Mouse (Mus musculus) layer of hippocampus, postnatal 36 days (tissue): ENCODE results near the gene Meis1. TPM values are rescaled to one million over a fixed set of nuclear protein-coding genes. Genes with fewer than 3 reads are reported as not detected.

Experiments used
- DNase-seq, 2 experiments: peaks; one replicate each; pipeline ENCODE4 v3.0.0; 2022
- total RNA-seq, 2 experiments: library from RNA; stranded (reverse); gene quantifications; 2 replicates each; pipeline ENCODE4 v1.2.3; 2021

Meis1 gene
- 1 to 10 TPM; 1.8 to 2.3 TPM for total RNA-seq

GRCm38 (mm10) chr11:19018489-19019203 is at the start of gene Meis1:
Gene Meis1 (minus strand): TSS chr11:19018985.
- peak; percentile 64 to 70 for DNase-seq

DNA sequence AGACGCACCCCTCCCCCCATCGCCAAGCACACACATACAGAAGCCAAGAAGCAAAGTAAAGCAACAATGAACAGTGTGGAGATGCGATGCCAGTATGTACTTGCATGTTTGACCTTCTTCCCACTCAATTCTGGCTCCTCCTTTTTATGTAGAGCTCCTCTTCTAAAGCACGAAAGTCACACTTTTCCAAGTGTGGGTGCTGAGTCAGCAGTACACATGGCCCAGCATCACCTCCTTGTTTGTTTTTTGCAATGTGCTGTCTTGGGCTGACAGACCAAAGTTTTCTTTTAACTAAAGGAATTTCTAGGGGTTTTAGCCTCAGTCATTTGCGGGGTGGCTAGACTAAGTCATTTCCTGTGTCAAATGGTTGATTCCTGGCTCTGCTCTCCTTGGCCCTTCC is 48.5 kb upstream of the Meis1 start:
- no peak for DNase-seq

DNA sequence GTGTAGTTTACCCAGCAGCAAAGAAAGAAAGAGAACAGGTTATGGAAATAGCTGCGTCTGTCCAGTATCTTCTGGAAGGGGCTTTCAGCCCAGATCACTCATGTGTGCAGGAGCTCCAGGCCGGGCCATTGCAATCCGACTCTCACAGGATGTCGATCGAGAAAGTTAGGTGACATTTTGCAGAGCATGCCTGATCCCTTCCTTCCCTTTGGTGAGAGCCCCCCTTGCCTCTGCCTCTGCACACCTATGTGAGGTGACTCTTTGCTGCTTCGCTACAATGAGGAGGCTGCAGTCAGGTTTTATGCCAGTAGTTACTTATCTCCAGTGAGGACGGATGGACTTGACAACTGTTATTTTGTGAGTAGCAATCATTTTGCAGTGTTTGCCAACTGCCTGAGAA is 30.5 kb upstream of the Meis1 start:
- DNase-seq, result no peak

DNA sequence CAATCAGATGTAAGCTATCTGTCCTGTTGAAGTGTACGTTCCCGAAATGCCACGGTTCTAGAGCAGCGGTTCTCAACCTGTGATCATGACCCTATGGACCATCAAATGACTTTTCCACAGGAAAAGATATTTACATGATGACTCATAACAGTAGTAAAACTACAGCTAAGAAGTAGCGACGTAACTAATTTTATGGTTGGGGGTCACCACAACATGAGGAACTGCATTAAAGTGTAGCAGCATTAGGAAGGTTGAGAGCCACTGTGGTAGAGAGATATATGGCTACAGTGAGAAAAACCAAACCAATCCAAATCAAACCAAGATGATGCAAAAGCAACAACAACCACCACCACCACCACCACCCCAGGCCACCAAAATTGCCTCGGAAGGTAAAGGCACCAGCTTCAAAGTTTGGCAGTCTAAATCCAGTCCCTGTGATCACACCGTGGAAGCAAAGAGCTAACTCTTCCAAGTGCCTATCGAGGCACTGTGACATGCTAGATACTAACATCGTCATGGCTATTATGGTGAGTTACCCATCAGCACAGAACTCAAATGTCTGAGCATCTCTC is 17.9 kb upstream of the Meis1 start:
- no peak for DNase-seq

DNA sequence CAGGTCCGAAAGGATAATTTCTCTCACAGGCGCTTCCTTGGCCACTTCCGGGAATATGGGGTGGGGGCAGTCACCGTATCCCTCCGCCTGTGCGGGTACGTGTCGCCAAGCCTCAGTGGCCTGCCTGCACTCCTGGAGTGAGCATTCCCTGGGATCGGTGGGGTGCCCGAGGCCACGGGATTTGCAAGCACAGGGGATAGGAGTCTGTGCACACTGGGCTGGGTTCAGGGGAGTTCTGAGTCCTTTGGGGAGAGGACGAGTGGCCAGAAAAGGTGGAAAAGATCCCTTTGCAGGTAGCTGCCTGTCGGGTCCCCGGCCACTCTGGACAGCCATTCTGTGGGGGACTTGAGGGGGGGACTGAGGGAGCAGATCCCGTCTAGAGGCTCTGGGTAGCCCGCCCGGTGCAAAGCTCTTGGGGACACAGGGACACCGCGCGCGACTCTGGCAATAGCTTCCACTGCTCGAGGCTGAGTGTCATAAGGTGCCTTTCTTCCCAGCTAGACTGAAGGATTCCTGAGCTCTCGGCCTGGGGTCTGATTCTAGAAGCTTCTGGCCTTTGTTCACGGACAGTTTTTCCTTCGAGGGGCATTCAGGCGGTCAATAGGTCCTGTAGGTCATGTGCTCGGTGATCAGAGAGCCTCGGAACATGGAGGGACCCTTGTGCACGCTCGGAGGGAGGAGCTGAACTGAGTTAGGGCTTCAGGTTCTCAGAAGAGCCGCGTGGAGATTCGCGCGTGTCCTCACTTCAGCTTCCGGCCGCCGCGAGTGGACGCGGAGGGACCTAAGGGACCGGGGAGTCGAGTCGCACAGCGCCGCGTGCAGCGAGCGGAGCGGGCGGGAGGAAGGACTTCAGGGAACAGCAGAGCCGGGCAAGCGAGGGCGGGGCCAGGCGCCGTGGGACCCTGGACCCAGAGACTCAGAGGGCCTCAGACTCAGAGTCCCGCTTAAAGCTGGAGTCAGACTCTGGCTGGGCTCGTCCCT is 8.1 kb upstream of the Meis1 start:
- DNase-seq, result no peak

DNA sequence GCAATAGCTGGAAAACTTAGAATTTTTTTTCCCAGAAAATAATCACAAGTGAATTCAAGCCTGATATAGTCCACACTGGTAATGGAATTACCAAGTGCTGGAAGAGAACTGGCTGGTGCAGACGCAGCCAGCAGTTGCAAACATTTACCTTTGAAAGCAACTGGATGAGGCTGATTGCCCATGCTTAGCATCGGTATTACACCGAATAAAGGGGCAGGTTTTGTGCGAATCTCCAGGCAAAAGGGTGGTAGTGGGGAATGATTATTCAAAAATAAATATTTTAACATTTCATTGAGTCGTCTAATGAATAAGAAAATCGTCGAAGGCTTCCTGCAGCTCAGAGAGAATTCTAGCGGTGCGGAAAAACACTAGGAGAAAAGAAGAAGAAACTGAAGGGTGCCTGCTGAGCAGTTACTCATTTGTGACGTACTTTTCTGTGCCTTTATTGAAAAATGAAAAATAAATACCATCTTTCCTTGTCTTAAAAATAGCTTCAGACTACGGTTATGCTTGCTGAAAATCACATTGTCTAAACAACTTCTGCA is 7.3 kb upstream of the Meis1 start:
- no peak for DNase-seq

GRCm38 (mm10) chr11:19024496-19025265 is 5.9 kb upstream of the Meis1 start:
- no peak for DNase-seq

GRCm38 (mm10) chr11:19023356-19023755 is 4.6 kb upstream of the Meis1 start:
- no peak for DNase-seq

DNA sequence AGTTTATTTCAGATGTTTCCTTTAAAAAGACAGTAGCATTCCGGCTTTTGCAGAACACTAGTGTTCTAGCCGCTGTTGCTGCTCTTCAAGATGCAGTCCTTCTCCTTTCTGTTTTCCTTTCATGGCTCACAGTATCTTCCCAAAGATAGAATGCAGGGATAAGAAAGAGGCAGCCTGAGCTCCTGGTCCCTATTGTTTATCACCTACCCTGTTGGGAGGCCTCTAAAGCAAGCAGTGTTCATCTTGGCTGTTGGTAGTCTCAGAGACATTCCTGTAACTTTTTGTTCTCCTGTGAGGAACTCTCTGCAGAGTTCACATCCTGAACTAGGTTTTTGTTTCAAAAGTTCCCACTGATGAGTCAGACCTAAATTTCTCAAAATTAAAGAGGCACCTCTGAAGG is 3.8 kb upstream of the Meis1 start:
- DNase-seq, result no peak

- DNase-seq, result no peak
Measured at GRCm38 (mm10) chr11:19020951-19021710, 2.3 kb upstream of the Meis1 start.

GRCm38 (mm10) chr11:19020371-19020824 is 1.6 kb upstream of the Meis1 start:
- peak; percentile 78 to 82 for DNase-seq

GRCm38 (mm10) chr11:19019204-19020171 is 703 bp upstream of the Meis1 start:
- no peak for DNase-seq

- DNase-seq, result no peak
Measured at GRCm38 (mm10) chr11:19017719-19018413, 919 bp downstream of the Meis1 start.

- DNase-seq, result no peak
Measured at GRCm38 (mm10) chr11:19017262-19017661, 1.5 kb downstream of the Meis1 start.

DNA sequence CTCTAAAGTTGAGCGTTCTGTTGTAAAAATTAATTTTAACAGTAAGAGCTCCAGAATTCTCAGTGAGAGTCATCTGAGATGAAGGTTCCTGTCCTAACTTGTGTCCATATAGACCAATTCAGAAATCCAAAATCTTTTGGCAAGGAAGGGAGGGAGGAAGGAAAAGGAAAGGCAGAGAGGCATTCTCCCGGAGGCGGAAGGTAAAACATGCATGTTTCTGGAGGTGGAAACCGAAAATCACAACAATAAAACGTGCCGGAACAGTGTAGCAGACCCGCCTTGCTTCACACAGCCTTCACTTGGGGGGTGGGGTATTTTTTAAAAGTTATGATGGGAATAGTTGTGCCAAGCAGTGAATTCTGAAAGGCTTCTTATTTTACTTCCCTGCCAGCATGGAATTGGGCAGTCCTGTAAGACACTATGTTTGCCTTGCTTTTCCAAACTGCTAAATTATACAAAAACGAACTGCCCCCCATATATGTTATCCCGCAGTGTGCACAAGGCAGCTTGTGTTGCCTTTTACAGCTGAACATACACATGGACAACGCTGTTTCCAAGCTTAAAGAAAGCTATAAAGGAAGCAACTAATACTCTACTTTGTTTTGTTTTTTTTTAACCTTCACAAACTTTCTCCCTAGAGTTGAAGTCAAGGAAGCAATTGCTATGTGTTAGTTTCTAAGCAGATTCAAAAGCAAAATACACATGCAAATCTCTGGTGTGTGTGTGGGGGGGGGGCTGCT is 2.1 kb downstream of the Meis1 start:
- no peak for DNase-seq

GRCm38 (mm10) chr11:19015731-19016461 is 2.9 kb downstream of the Meis1 start:
- DNase-seq, result no peak

- DNase-seq, result no peak
Measured at GRCm38 (mm10) chr11:19015381-19015730, 3.4 kb downstream of the Meis1 start.
